Mouse (Mus musculus) liver, embryonic 11.5 days (tissue): ENCODE data around the gene Rab3ip. TPM values are rescaled to one million over a fixed set of nuclear protein-coding genes. Genes with fewer than 3 reads are reported as not detected.

Experiments
- ATAC-seq: fragments of 200-750 bp; cut with Nextera tagmentation; replicated peaks from 2 replicates; pipeline ENCODE4 v1.8.0; 2017; ENCODE audit warnings: moderate number of reproducible peaks, mild to moderate bottlenecking, moderate TSS enrichment, moderate library complexity; ENCODE audit not compliant: low FRiP score
- DNase-seq: peaks from one replicate; pipeline ENCODE4 v3.0.0-alpha.2; 2017; ENCODE audit warnings: low spot score
- H3K27ac ChIP-seq: fragments of 300-500 bp; sonication (generic); 2 replicates; pipeline ENCODE4 v1.5.1; 2014; ENCODE audit warnings: mild to moderate bottlenecking, low read depth, low read length, control low read depth
- H3K27me3 ChIP-seq: fragments of 300-500 bp; sonication (generic); replicated peaks from 2 replicates; pipeline ENCODE4 v1.6.1; 2014; ENCODE audit warnings: low read length, mixed read lengths; ENCODE audit not compliant: control insufficient read depth, insufficient read depth
- H3K36me3 ChIP-seq: fragments of 300-500 bp; sonication (generic); 2 replicates; pipeline ENCODE4 v1.6.1; 2014; ENCODE audit warnings: mild to moderate bottlenecking, low read length, moderate library complexity, mixed read lengths; ENCODE audit not compliant: control insufficient read depth, insufficient read depth
- H3K4me1 ChIP-seq: fragments of 300-500 bp; sonication (generic); replicated peaks from 2 replicates; pipeline ENCODE4 v1.6.1; 2014; ENCODE audit warnings: low read length, mixed read lengths; ENCODE audit not compliant: control insufficient read depth, insufficient read depth
- H3K4me2 ChIP-seq: fragments of 300-500 bp; sonication (generic); 2 replicates; pipeline ENCODE4 v1.6.1; 2014; ENCODE audit warnings: mild to moderate bottlenecking, control low read depth, moderate library complexity
- H3K4me3 ChIP-seq: fragments of 300-500 bp; sonication (generic); 2 replicates; pipeline ENCODE4 v1.5.1; 2014; ENCODE audit warnings: low read depth, low read length, control low read depth
- H3K9ac ChIP-seq: fragments of 300-500 bp; sonication (generic); 2 replicates; pipeline ENCODE4 v1.6.1; 2014; ENCODE audit warnings: low read depth, low read length, control low read depth
- H3K9me3 ChIP-seq: fragments of 300-500 bp; sonication (generic); 2 replicates; pipeline ENCODE4 v1.6.1; 2016; ENCODE audit warnings: low read length, inconsistent platforms, mixed read lengths; ENCODE audit not compliant: control insufficient read depth
- WGBS: fragments of 180-500 bp; shearing (Covaris S2); extraction: QIAGEN DNeasy Blood & Tissue Kit; methylation state at CpG from one replicate; pipeline ENCODE4 v1.1.7; 2014; 5-methylcytosine and 5-hydroxymethylcytosine counted together
- polyA plus RNA-seq: library from polyadenylated mRNA; unstranded; fragments of >200 nt; fragmentation: Nextera tagmentation; extraction: Ambion mirVana; gene quantifications from 2 replicates; pipeline ENCODE4 v1.2.1, GENCODE M21; 2014

Rab3ip gene
- polyA plus RNA-seq, 1 experiment from 2014 or later, result 16.2 TPM

DNA sequence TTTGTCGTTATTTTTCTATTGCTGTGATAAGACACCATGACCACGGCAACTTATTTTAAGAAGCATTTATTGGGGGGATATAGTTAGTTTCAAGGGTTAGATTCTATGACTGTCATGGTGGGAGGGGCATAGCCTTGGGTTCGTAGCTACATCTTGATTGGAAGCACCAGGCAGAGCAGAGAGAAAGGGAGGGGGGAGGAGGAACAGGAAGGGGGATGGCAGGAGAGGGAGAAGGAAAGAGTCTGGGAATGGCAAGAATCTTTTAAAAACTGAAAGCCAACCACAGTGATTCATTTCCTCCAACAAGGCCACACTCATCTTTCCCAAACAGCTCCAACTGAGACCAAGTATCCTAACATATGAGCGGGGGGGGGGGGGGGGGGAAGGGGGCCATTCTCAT, 32.0 kb upstream of the Rab3ip start:
- Histone ChIP-seq H3K36me3 (no peaks in the 10 kb centered on the region), H3K27ac (no peak overlapping the region), H3K4me2 (no peak overlapping the region), H3K4me1 (no peaks in the 10 kb centered on the region), H3K9me3 (no peaks in the 10 kb centered on the region), H3K9ac (no peak overlapping the region), H3K27me3 (peaks cover 3% of the 10 kb centered on the region; the same call in 1 of the 2 replicates), H3K4me3 (no peak overlapping the region)
- DNase-seq, result no peak
- 63% methylated on average over 3 of the region's 4 CpGs for WGBS
- no peak for ATAC-seq

DNA sequence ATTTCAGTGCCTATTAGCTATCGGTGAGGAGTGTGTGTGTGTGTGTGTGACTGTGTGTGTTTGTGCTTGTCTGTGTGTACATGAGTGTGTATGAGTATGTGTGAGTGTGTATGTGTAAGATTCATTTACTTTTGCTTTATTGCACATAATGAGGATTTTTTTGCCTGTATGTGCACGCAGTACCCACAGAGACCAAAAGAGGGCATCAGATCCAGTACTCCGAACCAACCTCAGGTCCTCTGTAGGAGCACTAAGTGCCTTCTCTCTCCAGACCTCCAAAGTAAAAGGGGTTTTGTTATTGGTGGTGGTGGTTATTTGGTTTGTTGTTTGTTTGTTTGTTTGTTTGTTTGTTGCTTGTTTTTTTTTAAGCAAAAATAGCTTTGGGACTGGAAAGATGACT, 30.3 kb upstream of the Rab3ip start:
- DNase-seq (no peak), ATAC-seq (no peak)
- Histone ChIP-seq H3K27me3 (peaks cover 3% of the 10 kb centered on the region; the same call in 1 of the 2 replicates), H3K4me1 (no peaks in the 10 kb centered on the region), H3K9ac (no peak overlapping the region), H3K4me2 (no peak overlapping the region), H3K36me3 (no peaks in the 10 kb centered on the region), H3K4me3 (no peak overlapping the region), H3K9me3 (no peaks in the 10 kb centered on the region), H3K27ac (no peak overlapping the region)
- WGBS, result 76% methylated on average over 3 of the region's 3 CpGs

DNA sequence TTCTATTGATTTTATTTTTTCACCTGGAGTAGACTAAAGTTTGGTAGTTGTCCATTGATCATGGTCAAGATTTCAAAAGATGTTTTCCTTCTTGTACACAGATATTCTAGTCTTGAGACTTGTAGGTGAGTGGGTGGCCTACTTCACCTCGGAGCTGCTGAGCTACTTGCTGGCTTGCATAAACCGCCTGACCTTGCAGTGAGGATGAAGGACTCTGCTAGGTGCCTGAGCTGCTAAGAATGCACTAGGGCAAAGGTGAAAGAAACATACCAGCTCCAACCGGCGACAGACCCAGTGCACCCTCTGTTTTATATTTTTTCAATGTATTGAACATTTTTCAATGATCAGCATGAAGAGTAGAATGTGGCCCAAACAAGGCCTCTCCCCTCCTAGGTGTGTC, 29.7 kb upstream of the Rab3ip start:
- Histone ChIP-seq H3K4me3 (no peak overlapping the region), H3K27me3 (peaks cover 3% of the 10 kb centered on the region; the same call in 1 of the 2 replicates), H3K4me1 (no peaks in the 10 kb centered on the region), H3K9me3 (no peaks in the 10 kb centered on the region), H3K9ac (no peak overlapping the region), H3K36me3 (no peaks in the 10 kb centered on the region), H3K27ac (no peak overlapping the region), H3K4me2 (no peak overlapping the region)
- ATAC-seq, result no peak
- WGBS, result 76% methylated on average over 4 of the region's 4 CpGs
- no peak for DNase-seq

DNA sequence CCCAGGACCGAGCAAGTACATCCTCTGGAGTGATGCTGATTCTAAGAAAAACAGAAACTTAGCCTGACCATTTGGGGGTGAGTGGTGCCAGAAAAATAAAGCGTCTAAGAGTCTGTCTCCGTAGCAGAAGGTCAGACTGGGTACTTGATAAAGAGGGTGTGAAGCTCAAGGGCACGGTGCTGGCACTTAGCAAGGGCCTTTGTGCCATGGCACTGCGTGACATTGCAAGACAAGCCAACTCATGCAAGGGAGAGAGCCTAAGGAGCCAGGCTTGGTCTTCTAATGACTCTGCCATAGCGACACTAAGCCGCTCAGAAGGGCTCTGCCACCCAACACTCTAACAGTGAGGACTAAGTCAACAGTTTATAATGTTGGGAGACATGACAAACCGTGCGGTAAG, 28.3 kb upstream of the Rab3ip start:
- no peak for ATAC-seq
- 90% methylated on average over 9 of the region's 9 CpGs for WGBS
- Histone ChIP-seq H3K27me3 (no peaks in the 10 kb centered on the region), H3K9me3 (no peaks in the 10 kb centered on the region), H3K27ac (no peak overlapping the region), H3K36me3 (no peaks in the 10 kb centered on the region), H3K4me2 (no peak overlapping the region), H3K4me3 (no peak overlapping the region), H3K9ac (no peak overlapping the region), H3K4me1 (no peaks in the 10 kb centered on the region)
- no peak for DNase-seq

DNA sequence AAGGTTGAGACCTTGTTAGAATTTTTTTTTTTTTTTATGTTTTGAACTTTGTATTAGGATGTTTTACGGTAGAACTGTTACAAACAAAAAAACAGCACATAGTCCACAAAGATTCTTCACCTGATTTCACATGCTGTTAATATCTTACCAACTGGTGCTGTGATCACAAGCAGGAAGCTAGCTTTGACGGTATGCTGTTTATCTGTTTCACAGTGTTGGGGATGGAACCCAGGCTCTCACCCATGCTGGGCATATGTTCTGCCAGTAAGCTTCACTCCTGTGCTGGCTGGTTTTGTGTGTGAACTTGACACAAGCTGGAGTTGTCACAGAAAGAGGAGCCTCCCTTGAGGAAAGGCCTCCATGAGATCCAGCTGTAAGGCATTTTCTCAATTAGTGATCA, 27.3 kb upstream of the Rab3ip start:
- H3K4me3 ChIP-seq, result no peak overlapping the region
- H3K27ac ChIP-seq, result no peak overlapping the region
- H3K36me3 ChIP-seq, result no peaks in the 10 kb centered on the region
- no peak for DNase-seq
- no peak overlapping the region for H3K9ac ChIP-seq
- no peak overlapping the region for H3K4me2 ChIP-seq
- H3K4me1 ChIP-seq, result no peaks in the 10 kb centered on the region
- no peak for ATAC-seq
- H3K9me3 ChIP-seq, result no peaks in the 10 kb centered on the region
- no peaks in the 10 kb centered on the region for H3K27me3 ChIP-seq
- 67% methylated on average over 2 of the region's 2 CpGs for WGBS

DNA sequence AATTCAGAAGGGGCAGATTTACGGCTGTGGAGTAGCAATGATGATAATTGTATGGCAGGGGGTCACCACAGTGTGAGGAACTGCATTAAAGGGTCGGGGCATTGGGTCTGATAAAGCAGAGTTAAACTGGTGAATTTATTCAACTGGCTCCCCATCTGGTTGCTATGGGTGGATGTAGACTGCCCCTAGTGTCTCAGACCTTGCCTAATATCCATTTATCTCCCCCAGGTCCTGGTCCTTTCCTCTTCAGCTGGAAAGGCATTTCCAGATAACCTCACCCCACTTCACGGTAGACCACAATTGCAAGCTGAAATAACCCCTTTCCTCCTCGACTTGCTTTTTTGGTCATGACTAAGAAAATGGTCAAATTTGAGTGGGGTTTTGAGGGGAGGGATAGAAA, 26.9 kb upstream of the Rab3ip start:
- H3K4me2 ChIP-seq, result no peak overlapping the region
- H3K27ac ChIP-seq, result no peak overlapping the region
- no peaks in the 10 kb centered on the region for H3K36me3 ChIP-seq
- no peaks in the 10 kb centered on the region for H3K4me1 ChIP-seq
- ATAC-seq (no peak), DNase-seq (no peak)
- no peak overlapping the region for H3K9ac ChIP-seq
- WGBS, result 27% methylated on average over 4 of the region's 4 CpGs
- no peaks in the 10 kb centered on the region for H3K27me3 ChIP-seq
- no peaks in the 10 kb centered on the region for H3K9me3 ChIP-seq
- H3K4me3 ChIP-seq, result no peak overlapping the region

DNA sequence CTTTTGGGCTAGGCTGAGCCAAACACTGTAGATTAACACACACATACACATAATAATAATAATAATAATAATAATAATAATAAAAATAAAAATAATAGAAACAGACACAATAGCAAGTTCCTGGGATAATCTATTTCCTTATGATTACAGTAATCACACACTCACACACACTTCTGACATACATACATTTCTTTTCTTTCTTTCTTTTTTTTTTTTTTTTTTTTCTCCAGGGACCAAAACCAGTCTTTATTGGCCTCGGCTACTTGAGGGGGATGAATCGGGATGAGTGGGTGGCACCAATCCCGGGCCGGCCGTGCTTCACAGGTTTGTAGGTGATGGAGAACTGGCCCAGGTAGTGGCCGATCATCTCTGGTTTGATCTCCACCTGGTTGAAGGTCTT, 21.9 kb upstream of the Rab3ip start, which contains the start of gene Gm10271:
TSS of gene Gm10271 (minus strand) at position 101 of the 400 bp plus-strand sequence.
- Histone ChIP-seq H3K4me3 (no peak within 1 kb of the TSS), H3K9me3 (no peaks in the 10 kb centered on the region), H3K27me3 (no peaks in the 10 kb centered on the region), H3K36me3 (no peaks in the 10 kb centered on the region), H3K9ac (no peak within 1 kb of the TSS), H3K4me2 (no peak within 1 kb of the TSS), H3K4me1 (no peaks in the 10 kb centered on the region), H3K27ac (no peak within 1 kb of the TSS)
- whole genome bisulfite sequencing, result 90% methylated on average over 6 of the region's 6 CpGs
- ATAC-seq, result no peak
- DNase-seq, result no peak

DNA sequence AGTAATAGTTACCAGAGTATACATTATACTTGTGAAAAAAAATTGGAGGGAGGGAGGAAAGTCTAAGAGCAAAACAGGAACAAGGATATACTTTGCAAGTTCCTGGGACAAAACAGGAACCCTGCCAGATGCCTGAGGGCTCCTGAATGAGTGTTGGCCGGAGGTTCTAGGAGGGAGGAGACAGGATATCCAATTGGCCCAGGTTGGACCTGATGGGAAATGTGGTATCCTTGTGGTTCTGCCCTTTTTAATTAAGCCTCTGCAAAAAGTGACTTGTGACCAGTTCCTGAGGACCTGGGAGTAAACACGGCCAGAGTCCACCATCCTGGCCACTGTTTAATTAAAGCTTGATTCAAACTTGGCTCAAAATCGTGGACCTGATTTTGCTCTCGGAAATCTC, 18.2 kb upstream of the Rab3ip start:
- 78% methylated on average over 4 of the region's 4 CpGs for WGBS
- no peaks in the 10 kb centered on the region for H3K27me3 ChIP-seq
- no peaks in the 10 kb centered on the region for H3K36me3 ChIP-seq
- no peak overlapping the region for H3K27ac ChIP-seq
- DNase-seq, result no peak
- no peaks in the 10 kb centered on the region for H3K4me1 ChIP-seq
- no peak overlapping the region for H3K9ac ChIP-seq
- no peak overlapping the region for H3K4me2 ChIP-seq
- no peaks in the 10 kb centered on the region for H3K9me3 ChIP-seq
- no peak overlapping the region for H3K4me3 ChIP-seq
- ATAC-seq, result no peak

DNA sequence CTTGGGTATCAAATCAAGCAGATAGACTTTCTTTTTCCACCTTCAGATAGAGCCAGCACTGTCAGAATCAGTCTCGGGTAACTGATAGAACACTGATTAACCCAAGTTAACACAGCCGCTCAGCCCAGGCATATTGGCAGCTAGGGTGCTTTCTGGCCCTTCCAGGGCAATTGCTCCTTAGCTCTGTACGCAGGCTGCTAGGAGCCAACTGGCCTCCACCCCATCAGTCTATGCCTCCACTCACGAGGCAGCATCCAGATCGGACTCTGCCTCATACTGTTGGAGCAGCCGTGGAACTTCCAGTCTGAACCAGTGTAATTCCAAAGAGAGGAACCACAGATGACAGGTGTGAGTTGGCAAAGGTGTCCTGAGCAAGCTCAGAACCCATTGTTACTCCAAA, 15.5 kb upstream of the Rab3ip start:
- ATAC-seq (no peak), DNase-seq (no peak)
- no peak overlapping the region for H3K4me3 ChIP-seq
- WGBS, result 69% methylated on average over 6 of the region's 6 CpGs
- H3K27me3 ChIP-seq, result no peaks in the 10 kb centered on the region
- H3K4me2 ChIP-seq, result no peak overlapping the region
- H3K36me3 ChIP-seq, result no peaks in the 10 kb centered on the region
- H3K9me3 ChIP-seq, result no peaks in the 10 kb centered on the region
- no peak overlapping the region for H3K27ac ChIP-seq
- no peaks in the 10 kb centered on the region for H3K4me1 ChIP-seq
- no peak overlapping the region for H3K9ac ChIP-seq
